Mouse (Mus musculus): ENCODE measurements around the gene Prkra. TPM values are rescaled to one million over a fixed set of nuclear protein-coding genes. Genes with fewer than 3 reads are reported as not detected.
A peak's percentile ranks its signal among the peaks of the same experiment; 100 is the strongest.

Prkra gene
- total and polyA plus RNA-seq, 2 experiments from 2014 or later: 82.9 to 105 TPM

DNA sequence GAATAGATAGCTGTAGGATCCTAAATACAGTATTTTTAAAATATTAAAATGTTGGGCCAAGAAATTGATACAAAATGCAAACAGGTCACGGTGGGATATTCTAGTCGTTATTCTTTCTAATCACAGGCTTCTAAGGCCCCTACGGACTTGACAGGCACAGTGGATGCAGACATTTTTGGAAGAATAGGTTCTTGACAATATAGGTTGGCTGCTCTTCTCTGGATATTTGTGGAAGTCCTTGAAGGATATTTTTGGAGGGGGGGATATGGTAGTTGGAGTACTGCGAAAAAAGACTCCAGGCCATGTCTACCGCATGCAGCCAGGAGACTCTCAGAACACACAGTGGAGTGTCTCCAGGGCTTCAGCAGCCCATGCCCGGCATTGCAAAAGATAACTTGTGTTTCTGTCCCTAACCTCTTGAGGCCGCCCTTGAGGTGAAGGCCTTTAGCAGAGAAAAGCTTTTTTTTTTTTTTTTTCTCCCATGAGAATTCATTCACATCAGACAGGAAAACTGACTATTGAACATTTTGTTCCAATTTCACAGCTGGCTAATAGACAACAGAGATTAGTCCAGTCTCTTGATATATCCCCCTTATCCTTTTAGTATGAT, 25.8 kb upstream of the Prkra start:
- H3K4me2 ChIP-seq (ENCODE audit: low read depth, low read length): peak overlapping the region; percentile 74
- H3K9ac ChIP-seq (replicated peaks; ENCODE audit: low read length): 0 out of 2 replicates have a peak overlapping the region, but pooled peaks have one; percentile 60
- WGBS: 30% methylated on average over 7 of the region's 7 CpGs
- H3K27ac ChIP-seq: peak overlapping the region; percentile 79
- peaks cover 11% of the 10 kb centered on the region for H3K4me1 ChIP-seq (ENCODE audit: insufficient read depth, low read length)
- no peaks in the 10 kb centered on the region for H3K27me3 ChIP-seq (ENCODE audit: insufficient read depth, low read length)
- H3K36me3 ChIP-seq (ENCODE audit: insufficient read depth, low read length): no peaks in the 10 kb centered on the region
- peak; percentile 43 for TF ChIP-seq CTCF (IDR thresholded peaks at IDR 0.05; ENCODE audit: low read depth)
- ATAC-seq: no peak
- DNase-seq (ENCODE audit: low spot score): peak; percentile 57
- no peaks in the 10 kb centered on the region for H3K9me3 ChIP-seq (ENCODE audit: low read length)
- H3K4me3 ChIP-seq (ENCODE audit: low read length): peak overlapping the region; percentile 43

DNA sequence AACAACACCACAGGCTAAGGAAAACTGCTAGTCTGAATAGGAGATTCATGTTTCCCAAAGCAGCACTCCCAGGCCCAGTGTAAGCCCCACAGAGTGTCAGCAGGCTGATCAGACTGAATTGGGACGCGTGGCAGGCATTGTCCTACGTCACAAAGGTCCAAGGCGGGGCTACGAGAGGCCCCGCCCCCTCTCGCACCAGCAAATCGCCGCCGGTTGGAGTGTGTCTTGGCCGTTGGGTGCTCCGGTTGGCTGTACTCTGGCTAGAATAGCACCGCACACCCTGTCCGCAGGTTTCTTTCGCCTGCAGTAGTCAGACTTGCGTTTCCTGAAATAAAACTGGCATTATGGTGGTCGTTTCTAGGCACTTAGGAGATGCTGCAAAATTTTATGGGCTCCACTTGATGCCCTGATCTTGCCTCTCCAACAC, 25.2 kb upstream of the Prkra start, which contains the start of gene Fkbp7:
Gene Fkbp7 (minus strand): TSS at position 151 of the 427 bp plus-strand sequence.
- H3K4me2 ChIP-seq (ENCODE audit: low read depth, low read length): peak within 1 kb of the TSS; percentile 74
- no peak for TF ChIP-seq CTCF (IDR thresholded peaks at IDR 0.05; ENCODE audit: low read depth)

DNA sequence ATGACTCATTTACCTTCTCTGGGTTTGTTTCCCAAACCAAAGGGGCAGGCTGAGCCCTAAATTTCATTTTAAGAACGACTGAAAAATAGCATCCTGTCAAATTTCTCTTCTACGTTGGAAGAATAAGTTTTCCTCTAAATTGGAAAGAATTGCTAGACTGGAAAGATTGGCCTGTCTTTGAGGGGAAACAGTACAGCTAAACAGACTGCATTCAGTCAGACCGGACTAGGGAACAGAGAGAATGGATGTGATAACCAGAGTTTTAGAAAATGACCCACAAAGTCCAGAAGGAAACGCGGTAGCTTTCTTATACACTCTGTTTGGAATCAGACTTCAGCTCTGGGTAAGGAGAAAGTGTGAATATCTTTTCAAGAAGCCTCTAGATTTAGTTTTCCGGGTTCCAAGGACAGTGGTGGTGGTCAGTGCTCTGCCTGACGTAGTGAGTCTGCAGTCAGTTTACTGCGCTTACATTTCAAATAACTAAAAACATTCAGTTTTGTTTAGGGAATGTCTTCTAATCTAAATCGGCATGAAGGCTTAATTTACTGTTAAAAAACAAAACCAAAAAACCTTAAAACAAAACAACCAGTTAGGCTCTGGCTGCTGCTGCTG, 24.4 kb upstream of the Prkra start:
- H3K36me3 ChIP-seq (ENCODE audit: insufficient read depth, low read length): no peaks in the 10 kb centered on the region
- ATAC-seq: no peak
- no peak for DNase-seq (ENCODE audit: low spot score)
- no peaks in the 10 kb centered on the region for H3K27me3 ChIP-seq (ENCODE audit: insufficient read depth, low read length)
- peak overlapping the region; percentile 60 for H3K9ac ChIP-seq (replicated peaks; ENCODE audit: low read length)
- peaks cover 11% of the 10 kb centered on the region for H3K4me1 ChIP-seq (ENCODE audit: insufficient read depth, low read length)
- peak overlapping the region; percentile 74 for H3K4me2 ChIP-seq (ENCODE audit: low read depth, low read length)
- peak overlapping the region; percentile 79 for H3K27ac ChIP-seq
- no peaks in the 10 kb centered on the region for H3K9me3 ChIP-seq (ENCODE audit: low read length)
- WGBS: 23% methylated on average over 9 of the region's 9 CpGs
- TF ChIP-seq CTCF (IDR thresholded peaks at IDR 0.05; ENCODE audit: low read depth): no peak
- H3K4me3 ChIP-seq (ENCODE audit: low read length): peak overlapping the region; percentile 43

More for the DNA sequence above, 25.2 kb upstream of the Prkra start, which contains the start of gene Fkbp7:
- Histone ChIP-seq H3K27me3 (ENCODE audit: insufficient read depth, low read length) (no peaks in the 10 kb centered on the region), H3K27ac (peak within 1 kb of the TSS; percentile 79), H3K4me3 (ENCODE audit: low read length) (peak within 1 kb of the TSS; percentile 43), H3K9me3 (ENCODE audit: low read length) (no peaks in the 10 kb centered on the region), H3K4me1 (ENCODE audit: insufficient read depth, low read length) (peaks cover 11% of the 10 kb centered on the region), H3K9ac (replicated peaks; ENCODE audit: low read length) (peak within 1 kb of the TSS; percentile 60), H3K36me3 (ENCODE audit: insufficient read depth, low read length) (no peaks in the 10 kb centered on the region)
- ATAC-seq (peak; percentile 94), DNase-seq (ENCODE audit: low spot score) (peak; percentile 94)
- WGBS: under 1% methylated on average over 17 of the region's 17 CpGs

DNA sequence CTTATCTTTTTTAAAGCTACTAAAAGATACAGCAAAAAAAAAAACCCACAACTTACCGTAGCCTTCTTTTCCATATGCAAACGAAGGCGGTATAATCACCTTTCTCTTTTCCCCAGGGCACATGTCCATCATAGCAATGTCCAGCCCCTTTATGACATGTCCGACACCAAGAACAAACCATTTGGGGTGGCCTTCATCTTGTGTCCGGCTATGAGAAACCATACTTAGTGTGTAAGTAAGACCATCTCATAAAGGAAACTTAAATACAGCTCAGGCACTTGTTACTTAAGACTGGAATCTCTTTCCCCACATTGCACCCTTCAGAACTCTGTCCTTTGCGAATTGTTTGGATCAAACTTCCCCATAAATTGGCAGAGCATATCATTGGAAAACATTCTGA, 23.8 kb upstream of the Prkra start:
- Histone ChIP-seq H3K36me3 (ENCODE audit: insufficient read depth, low read length) (no peaks in the 10 kb centered on the region), H3K4me3 (ENCODE audit: low read length) (peak overlapping the region; percentile 43), H3K4me2 (ENCODE audit: low read depth, low read length) (peak overlapping the region; percentile 74), H3K27me3 (ENCODE audit: insufficient read depth, low read length) (no peaks in the 10 kb centered on the region), H3K4me1 (ENCODE audit: insufficient read depth, low read length) (peaks cover 7% of the 10 kb centered on the region), H3K9ac (replicated peaks; ENCODE audit: low read length) (peak overlapping the region; percentile 60; the same call in 1 of the 2 replicates), H3K27ac (no peak overlapping the region), H3K9me3 (ENCODE audit: low read length) (no peaks in the 10 kb centered on the region)
- TF ChIP-seq CTCF (IDR thresholded peaks at IDR 0.05; ENCODE audit: low read depth): no peak
- WGBS: 81% methylated on average over 6 of the region's 6 CpGs
- ATAC-seq (no peak), DNase-seq (ENCODE audit: low spot score) (no peak)

DNA sequence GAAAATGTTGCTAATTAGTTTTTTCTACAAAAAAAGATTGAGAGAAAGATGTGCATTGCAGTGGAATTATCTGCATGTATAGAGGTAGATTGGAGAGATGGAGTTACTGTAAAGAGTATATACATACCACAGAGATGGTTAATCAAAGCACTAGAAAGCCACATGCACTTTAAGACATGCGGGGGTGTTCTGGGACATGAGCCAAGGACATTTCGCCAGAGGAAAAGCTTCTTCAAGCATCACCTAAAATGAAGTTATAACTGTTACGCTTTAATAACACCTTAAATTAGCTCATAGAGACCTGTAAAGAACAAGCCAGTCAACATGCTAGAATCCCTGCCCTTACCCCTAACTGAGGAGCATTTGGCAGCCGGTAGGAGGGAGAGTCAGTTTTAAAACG, 19.4 kb upstream of the Prkra start:
- no peak overlapping the region for H3K27ac ChIP-seq
- no peak overlapping the region for H3K4me3 ChIP-seq (ENCODE audit: low read length)
- 70% methylated on average over 5 of the region's 5 CpGs for WGBS
- H3K36me3 ChIP-seq (ENCODE audit: insufficient read depth, low read length): no peaks in the 10 kb centered on the region
- TF ChIP-seq CTCF (IDR thresholded peaks at IDR 0.05; ENCODE audit: low read depth): no peak
- no peaks in the 10 kb centered on the region for H3K9me3 ChIP-seq (ENCODE audit: low read length)
- H3K9ac ChIP-seq (replicated peaks; ENCODE audit: low read length): no peak overlapping the region
- H3K4me1 ChIP-seq (ENCODE audit: insufficient read depth, low read length): no peaks in the 10 kb centered on the region; the same call in 1 of the 2 replicates
- DNase-seq (ENCODE audit: low spot score) (no peak), ATAC-seq (no peak)
- H3K4me2 ChIP-seq (ENCODE audit: low read depth, low read length): no peak overlapping the region
- H3K27me3 ChIP-seq (ENCODE audit: insufficient read depth, low read length): no peaks in the 10 kb centered on the region

DNA sequence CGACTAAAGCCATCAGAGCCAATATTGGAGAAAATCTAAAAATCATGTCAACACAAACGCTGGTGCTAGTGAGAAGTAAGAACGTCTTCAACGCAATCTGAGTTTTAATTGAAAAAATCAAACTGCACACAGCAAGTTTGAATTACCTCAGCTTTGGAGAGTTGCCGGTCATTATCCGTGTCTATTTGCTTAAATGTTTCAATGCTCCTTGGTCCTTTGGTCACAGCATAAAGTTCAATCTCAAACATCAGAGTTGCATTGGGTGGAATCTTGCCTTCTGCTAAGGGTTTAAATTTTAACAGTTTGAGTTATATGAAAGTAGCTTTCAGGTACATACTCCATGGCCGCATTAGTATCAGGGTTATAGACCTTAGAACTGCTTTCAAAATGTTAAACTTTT, 17.7 kb upstream of the Prkra start:
- H3K9ac ChIP-seq (replicated peaks; ENCODE audit: low read length): no peak overlapping the region
- H3K4me2 ChIP-seq (ENCODE audit: low read depth, low read length): no peak overlapping the region
- H3K9me3 ChIP-seq (ENCODE audit: low read length): no peaks in the 10 kb centered on the region
- H3K27me3 ChIP-seq (ENCODE audit: insufficient read depth, low read length): no peaks in the 10 kb centered on the region
- 98% methylated on average over 7 of the region's 7 CpGs for WGBS
- ATAC-seq: no peak
- no peak overlapping the region for H3K27ac ChIP-seq
- no peaks in the 10 kb centered on the region for H3K4me1 ChIP-seq (ENCODE audit: insufficient read depth, low read length)
- no peaks in the 10 kb centered on the region for H3K36me3 ChIP-seq (ENCODE audit: insufficient read depth, low read length)
- no peak for TF ChIP-seq CTCF (IDR thresholded peaks at IDR 0.05; ENCODE audit: low read depth)
- DNase-seq (ENCODE audit: low spot score): no peak
- no peak overlapping the region for H3K4me3 ChIP-seq (ENCODE audit: low read length)

DNA sequence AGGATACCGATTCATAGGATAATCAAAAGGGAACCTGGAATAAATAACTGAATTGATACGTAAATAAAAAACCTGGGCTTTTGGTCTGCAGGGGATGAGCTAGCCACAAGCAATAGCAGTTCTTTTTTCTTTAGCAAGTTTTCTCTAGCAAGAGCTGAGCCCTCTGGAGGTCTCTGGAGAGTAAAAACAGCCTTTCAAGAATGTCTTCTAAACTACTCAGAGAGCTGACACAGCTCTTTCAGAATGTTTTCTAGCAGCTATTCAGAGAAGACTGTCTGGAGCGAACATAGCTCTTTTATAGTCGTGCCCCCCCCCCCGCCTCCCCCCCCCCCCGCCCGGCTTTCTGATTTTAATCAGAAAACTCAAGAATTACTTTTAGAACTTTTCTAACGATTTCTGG, 11.6 kb upstream of the Prkra start:
- H3K4me2 ChIP-seq (ENCODE audit: low read depth, low read length): no peak overlapping the region
- WGBS: 57% methylated on average over 6 of the region's 8 CpGs

More for the DNA sequence above, 11.6 kb upstream of the Prkra start:
- Histone ChIP-seq H3K36me3 (ENCODE audit: insufficient read depth, low read length) (no peaks in the 10 kb centered on the region), H3K4me3 (ENCODE audit: low read length) (no peak overlapping the region), H3K9me3 (ENCODE audit: low read length) (no peaks in the 10 kb centered on the region), H3K9ac (replicated peaks; ENCODE audit: low read length) (no peak overlapping the region), H3K4me1 (ENCODE audit: insufficient read depth, low read length) (no peaks in the 10 kb centered on the region), H3K27me3 (ENCODE audit: insufficient read depth, low read length) (no peaks in the 10 kb centered on the region), H3K27ac (no peak overlapping the region)
- DNase-seq (ENCODE audit: low spot score): peak; percentile 38
- ATAC-seq: no peak
- TF ChIP-seq CTCF (IDR thresholded peaks at IDR 0.05; ENCODE audit: low read depth): no peak
